Mouse (Mus musculus) monocyte, adult 5-6 weeks (primary cell): ENCODE measurements around the gene Draxin. TPM values are rescaled to one million over a fixed set of nuclear protein-coding genes. Genes with fewer than 3 reads are reported as not detected.

ENCODE experiments used
- ATAC-seq: fragments of 153-309, 156-312 bp; replicated peaks from 2 replicates; pipeline ENCODE4 v1.8.0; 2017; ENCODE audit warnings: mild to moderate bottlenecking; ENCODE audit not compliant: low TSS enrichment, insufficient number of reproducible peaks, severe bottlenecking, poor library complexity, low FRiP score
- total RNA-seq: library from RNA; stranded (forward); fragments of 200-1000, 200-491, 200-594 nt; gene quantifications from 3 replicates; pipeline ENCODE4 v1.2.3, GENCODE M21; 2017

The Draxin gene
- total RNA-seq, 1 experiment from 2014 or later = 0.29 TPM

GRCm38 (mm10) chr4:148154982-148155381 is 24.5 kb upstream of the Draxin start:
- no peak for ATAC-seq

DNA sequence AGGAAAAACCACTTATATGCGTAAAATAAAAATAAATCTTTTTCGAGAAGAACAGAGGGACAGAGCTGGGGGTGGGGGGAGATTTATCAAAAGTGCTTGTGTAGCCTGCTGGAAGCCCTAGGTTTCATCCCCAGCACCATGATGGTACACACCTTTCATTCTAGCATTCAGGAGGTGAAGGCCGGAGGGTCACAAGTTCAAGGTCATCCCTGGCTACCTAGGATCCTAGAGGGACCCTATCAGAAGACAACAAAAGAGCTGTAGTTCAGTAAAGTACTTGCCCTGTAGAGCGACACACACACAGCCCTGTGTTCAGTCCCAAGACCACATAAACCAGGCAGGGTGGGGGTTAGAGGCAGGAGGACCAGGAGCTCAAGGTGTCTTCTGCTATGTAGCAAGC is 23.5 kb upstream of the Draxin start:
- no peak for ATAC-seq

GRCm38 (mm10) chr4:148152547-148152946 is 22.0 kb upstream of the Draxin start:
- no peak for ATAC-seq

DNA sequence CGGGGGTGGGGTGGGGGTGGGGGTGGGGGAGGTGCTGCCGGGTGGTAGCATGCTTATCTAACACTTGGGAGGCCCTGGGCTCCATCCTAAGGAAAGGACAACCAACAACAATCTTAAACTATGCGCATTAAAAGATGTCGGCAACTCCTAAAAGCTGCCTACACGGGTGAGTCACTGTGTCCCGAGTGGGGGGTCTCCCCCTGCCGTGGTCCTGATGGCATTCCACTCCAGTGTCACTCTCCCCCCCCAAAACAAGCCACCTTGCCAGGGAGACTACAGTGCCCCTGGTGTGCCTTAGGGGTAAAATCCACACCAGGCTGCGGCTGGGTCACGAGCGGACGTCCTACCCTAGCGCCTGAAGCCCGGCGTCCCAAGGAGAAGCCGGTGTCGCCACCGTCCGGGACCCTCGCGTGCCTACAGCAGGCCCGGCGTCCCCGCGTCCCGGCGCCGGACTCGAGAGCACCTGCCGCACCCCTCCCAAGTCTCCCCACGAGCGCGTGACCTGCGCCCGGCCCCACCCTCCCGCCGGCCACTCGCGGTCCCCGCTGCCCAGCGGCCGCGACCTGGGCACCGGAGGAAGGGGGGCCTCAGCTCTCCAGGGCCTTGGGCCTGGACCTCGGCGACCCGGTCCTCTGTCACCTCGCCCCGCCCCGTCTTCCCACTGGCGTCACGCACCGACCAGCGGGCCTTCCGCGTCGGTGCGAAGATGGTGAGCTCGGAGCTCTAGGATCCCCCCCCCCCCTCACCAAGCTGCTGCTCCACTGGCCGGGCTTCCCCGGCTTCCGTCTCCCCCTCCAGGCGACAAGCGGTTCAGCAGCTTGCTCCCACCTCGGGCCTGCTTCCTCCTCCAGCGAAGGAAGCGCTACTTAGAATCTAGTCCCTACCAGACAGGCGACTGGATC is 21.0 kb upstream of the Draxin start, which contains the start of gene Fbxo6:
Gene Fbxo6, minus strand, starts transcription at position 874 of the 902 bp plus-strand sequence.
- ATAC-seq = peak; percentile 87

DNA sequence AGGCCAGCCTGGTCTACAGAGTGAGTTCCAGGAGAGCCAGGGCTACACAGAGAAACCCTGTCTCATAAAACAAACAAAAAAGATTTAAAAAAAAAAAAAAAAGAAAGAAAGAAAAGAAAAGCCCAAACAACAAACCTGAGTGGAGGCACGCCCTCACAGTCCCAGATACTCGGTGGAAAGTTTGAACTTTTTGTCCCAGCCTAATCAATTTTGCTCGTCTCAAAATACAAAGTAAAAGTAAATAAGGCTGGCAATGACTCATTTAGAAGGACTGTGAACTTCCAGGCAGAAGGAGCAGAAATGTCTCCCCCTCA is 20.4 kb upstream of the Draxin start:
- no peak for ATAC-seq

DNA sequence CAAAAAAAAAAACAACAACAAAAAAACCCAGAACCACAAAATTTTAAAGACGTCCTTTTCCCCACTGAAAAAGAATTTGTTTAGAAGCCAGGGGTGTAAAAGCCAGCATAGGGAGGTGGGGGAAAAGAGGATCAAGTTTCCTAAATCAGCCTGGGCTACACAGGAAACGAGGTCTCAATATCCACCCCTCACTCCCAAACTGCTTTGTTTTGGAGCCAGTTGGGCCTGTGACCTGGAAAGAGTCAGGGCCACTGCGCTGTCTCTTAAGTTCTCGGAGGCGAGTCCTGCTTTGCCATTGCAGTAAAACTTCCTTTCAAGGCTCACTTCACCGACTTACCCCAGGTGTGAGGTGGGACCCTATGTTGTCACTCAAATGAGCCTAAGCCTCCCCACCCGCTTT is 19.7 kb upstream of the Draxin start:
- no peak for ATAC-seq

DNA sequence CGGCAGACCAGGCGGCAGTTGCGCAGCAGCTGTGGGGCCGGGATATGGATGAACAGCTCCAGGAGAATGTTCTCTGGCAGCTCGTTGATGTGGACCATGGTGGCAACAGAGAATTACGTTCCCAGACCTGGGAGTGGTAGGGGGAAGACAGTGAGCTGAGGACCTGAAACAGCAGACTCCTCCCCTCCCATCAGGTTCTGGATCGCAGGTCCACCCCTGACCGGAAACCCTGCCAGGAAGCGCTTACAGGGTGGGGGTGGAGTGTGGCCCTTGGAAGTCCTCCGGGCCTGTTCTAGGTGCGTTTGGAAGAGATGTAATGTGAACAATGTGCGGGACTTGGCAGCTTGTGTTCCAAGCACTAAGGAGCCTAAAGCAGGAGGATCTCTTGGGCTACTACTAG is 19.0 kb upstream of the Draxin start:
- ATAC-seq = no peak

DNA sequence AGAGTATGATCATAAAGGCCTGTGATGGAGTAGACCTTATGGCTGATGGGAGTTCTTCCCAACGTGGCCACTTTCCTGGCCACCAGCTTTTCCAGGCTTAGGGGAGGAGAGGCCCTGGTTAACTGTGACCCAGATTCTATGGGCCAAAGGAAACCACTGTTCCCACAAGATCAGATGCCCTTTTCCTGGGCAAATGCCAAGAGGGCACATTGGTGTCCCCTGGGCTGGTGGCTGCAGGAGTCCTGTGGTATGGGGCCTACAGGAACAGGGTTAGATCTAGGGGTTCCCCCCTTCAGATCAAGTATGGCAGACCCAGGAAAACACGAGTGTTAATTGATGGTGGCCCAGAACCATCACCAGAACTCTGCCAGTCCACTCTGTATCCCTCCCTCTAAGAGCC is 17.2 kb upstream of the Draxin start:
- ATAC-seq = no peak

- ATAC-seq = no peak
These were observed 13.2 kb upstream of the Draxin start for GRCm38 (mm10) chr4:148143721-148144120.

GRCm38 (mm10) chr4:148140098-148141011 is 9.9 kb upstream of the Draxin start:
- peak; percentile 89 for ATAC-seq

DNA sequence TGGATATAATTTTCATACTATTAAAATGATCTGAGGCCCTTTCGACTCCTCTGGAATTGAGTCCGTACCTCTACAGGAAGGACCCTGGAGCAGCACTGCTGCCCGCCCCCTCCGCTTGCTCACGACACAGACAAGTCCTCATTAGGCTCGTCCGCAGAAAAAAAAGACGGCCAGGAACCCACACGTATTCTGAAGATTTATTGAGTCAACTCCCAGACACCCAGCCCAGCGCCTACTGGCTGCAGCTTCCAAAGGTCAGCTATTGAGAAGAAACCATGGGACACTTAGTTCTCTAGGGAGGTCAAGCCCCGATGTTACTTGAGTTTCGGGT is 9.2 kb upstream of the Draxin start:
- ATAC-seq = no peak

DNA sequence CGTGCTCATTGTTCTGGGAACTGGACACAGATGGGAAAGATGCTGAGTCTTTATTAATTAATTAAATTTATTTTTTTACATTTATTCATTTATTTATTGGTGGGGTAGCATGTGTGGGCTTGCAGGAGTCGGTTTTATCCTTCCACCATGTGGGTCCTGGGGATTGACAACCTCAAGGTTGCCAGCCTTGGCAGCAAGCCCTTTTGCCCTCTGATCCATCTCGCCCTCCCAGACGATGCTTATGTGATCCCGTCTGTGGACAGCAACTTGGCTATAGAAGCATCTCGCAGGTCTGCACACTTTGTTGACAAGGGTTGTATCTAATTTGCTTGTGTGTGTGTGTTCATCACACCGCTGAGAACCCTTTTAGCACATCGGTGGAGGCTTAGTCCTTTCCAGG is 7.0 kb upstream of the Draxin start:
- no peak for ATAC-seq

- ATAC-seq = no peak
These were observed 4.5 kb upstream of the Draxin start for GRCm38 (mm10) chr4:148134988-148135387.

- ATAC-seq = no peak
These were observed 1.1 kb upstream of the Draxin start for GRCm38 (mm10) chr4:148131497-148132081.

- no peak for ATAC-seq
These were observed 365 bp downstream of the Draxin start, which contains the start of gene Mad2l2 for GRCm38 (mm10) chr4:148130133-148130532. Gene Mad2l2, plus strand, starts transcription at chr4:148130384.

DNA sequence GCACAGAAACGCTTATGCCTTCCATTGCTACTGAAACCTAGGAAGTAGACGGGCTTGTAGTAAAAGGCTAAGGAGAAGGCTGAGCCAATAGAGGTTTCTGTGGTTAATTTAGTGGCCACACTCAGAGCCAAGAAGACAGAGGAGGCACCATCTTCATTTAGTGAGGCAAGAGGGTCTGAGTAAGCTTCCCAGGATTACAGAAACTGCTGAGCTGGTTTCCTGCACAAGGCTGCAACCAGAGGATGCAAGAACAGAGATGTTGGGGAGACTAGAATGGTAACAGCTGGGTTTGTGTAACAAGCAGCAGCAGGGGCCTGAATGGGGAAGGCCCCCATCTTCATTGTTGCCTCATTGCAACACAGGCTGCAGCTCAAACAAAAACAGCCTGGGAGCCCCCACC is 1.8 kb downstream of the Draxin start:
- no peak for ATAC-seq

DNA sequence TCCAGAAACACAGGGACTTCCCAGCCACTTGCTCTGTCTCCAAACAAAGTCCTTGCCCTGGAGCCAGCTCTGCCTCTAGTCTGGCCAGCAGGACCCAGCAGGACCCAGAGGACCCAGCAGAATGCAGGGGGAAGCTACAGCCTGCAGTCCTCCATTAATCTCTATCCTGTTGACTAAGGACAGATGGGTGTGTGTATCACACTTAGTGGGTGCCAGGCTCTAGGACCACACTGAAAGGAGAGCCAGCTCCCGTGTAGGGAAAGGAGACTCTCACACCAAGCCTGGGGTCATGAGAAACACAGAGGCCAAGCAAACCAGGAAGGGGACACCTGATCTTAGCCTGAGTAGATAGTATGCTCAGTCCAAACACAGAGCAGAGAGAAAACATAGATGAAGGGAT is 2.3 kb downstream of the Draxin start:
- ATAC-seq = no peak

GRCm38 (mm10) chr4:148122694-148123066 is 7.8 kb downstream of the Draxin start:
- no peak for ATAC-seq

GRCm38 (mm10) chr4:148121982-148122693 is 8.4 kb downstream of the Draxin start:
- ATAC-seq = no peak
